Mouse (Mus musculus) fat pad, adult 2 months (tissue): ENCODE measurements around the gene Cnih2.

Experiments
- DNase-seq: peaks from one replicate; pipeline ENCODE4 v3.0.0-alpha.2; 2011; ENCODE audit warnings: low read depth, low spot score; ENCODE audit errors: extremely low read depth

Gene Cnih2

GRCm38 (mm10) chr19:5048138-5049056 is 49.9 kb downstream of the Cnih2 start:
- no peak for DNase-seq

- DNase-seq: no peak
Observed at GRCm38 (mm10) chr19:5045531-5045930, 52.8 kb downstream of the Cnih2 start.
